Mouse (Mus musculus): ENCODE measurements around the gene Nrp2.

- TF ChIP-seq CTCF (conservative IDR thresholded peaks at IDR 0.05; ENCODE audit: insufficient read depth, insufficient read length, low read depth, low read length) (no peak), POLR2A (IDR thresholded peaks at IDR 0.05; ENCODE audit: low read depth, low read length) (no peak)
Measured at GRCm38 (mm10) chr1:62767611-62768010, 64.5 kb downstream of the Nrp2 start.

All from kidney, adult 2 months (tissue).